Mouse (Mus musculus) ES-E14 (cell line): Measurements from ENCODE around the gene Afap1. TPM values are rescaled to one million over a fixed set of nuclear protein-coding genes. Genes with fewer than 3 reads are reported as not detected.

Experiments used
- DNase-seq: peaks from one replicate; pipeline ENCODE4 v3.0.0-alpha.2; 2013; ENCODE audit warnings: low read depth, low spot score
- H3K27ac ChIP-seq: 2 replicates; pipeline ENCODE4 v1.5.1; 2012; ENCODE audit warnings: low read depth, mild to moderate bottlenecking, low read length, moderate library complexity, mixed read lengths; ENCODE audit not compliant: poor library complexity, insufficient read depth, severe bottlenecking
- H3K36me3 ChIP-seq: 2 replicates; pipeline ENCODE4 v1.6.1; 2012; ENCODE audit warnings: mild to moderate bottlenecking, low read length, moderate library complexity, mixed read lengths; ENCODE audit not compliant: control insufficient read depth, poor library complexity, insufficient read depth, severe bottlenecking
- H3K4me1 ChIP-seq, 2 experiments: fragments of 150-350 bp in 1 of 2; sonication (generic) in 1 of 2; 2 replicates each; pipeline ENCODE4 v1.6.1; 2012; ENCODE audit warnings: low read length in 2 of 2, mild to moderate bottlenecking in 1 of 2, mixed read lengths in 1 of 2; ENCODE audit not compliant: control insufficient read depth in 2 of 2, insufficient read depth in 2 of 2, poor library complexity in 1 of 2
- H3K4me3 ChIP-seq, 2 experiments: fragments of 150-350 bp in 1 of 2; sonication (generic) in 1 of 2; 2 replicates each; pipeline ENCODE4 v1.5.1; 2012; ENCODE audit warnings: low read length in 2 of 2, low read depth in 1 of 2, mild to moderate bottlenecking in 1 of 2, mixed read lengths in 1 of 2; ENCODE audit not compliant: insufficient read depth in 1 of 2, poor library complexity in 1 of 2, severe bottlenecking in 1 of 2
- H3K9ac ChIP-seq: 2 replicates; pipeline ENCODE4 v1.6.1; 2012; ENCODE audit warnings: low read depth, mild to moderate bottlenecking, low read length, mixed read lengths; ENCODE audit not compliant: poor library complexity, insufficient read depth, severe bottlenecking
- H3K9me3 ChIP-seq: fragments of 150-350 bp; sonication (generic); 2 replicates; pipeline ENCODE4 v1.6.1; 2012; ENCODE audit warnings: low read depth, mild to moderate bottlenecking, low read length; ENCODE audit not compliant: control insufficient read depth, insufficient read depth
- CHD2 ChIP-seq: IDR thresholded peaks from 2 replicates; pipeline ENCODE4 v1.6.1; 2014; ENCODE audit warnings: mild to moderate bottlenecking, low read depth, low read length, inconsistent platforms
- HCFC1 ChIP-seq: IDR thresholded peaks from 2 replicates; pipeline ENCODE4 v1.6.1; 2012; ENCODE audit warnings: low read length, inconsistent platforms, borderline replicate concordance; ENCODE audit not compliant: insufficient read depth
- MAFK ChIP-seq: IDR thresholded peaks from 2 replicates; pipeline ENCODE4 v1.6.1; 2014; ENCODE audit warnings: mild to moderate bottlenecking, low read depth, low read length, inconsistent platforms; ENCODE audit not compliant: insufficient read depth
- ZC3H11A ChIP-seq: IDR thresholded peaks from 2 replicates; pipeline ENCODE4 v1.6.1; 2012; ENCODE audit warnings: low read depth, mild to moderate bottlenecking, inconsistent platforms, low read length, borderline replicate concordance
- ZNF384 ChIP-seq: IDR thresholded peaks from 2 replicates; pipeline ENCODE4 v1.6.1; 2012; ENCODE audit warnings: low read depth, low read length, inconsistent platforms
- in situ Hi-C, 2 experiments: fragments of 600-800 bp; cut with MboI; formaldehyde crosslinking; loops; one replicate each; pipeline ENCODE4 v1.15.1; 2025; ENCODE audit warnings: low sequenced_read_pairs in 2 of 2, inconsistent platforms in 1 of 2; ENCODE audit not compliant: unreplicated experiment in 2 of 2
- total RNA-seq: library from RNA; depleted of rRNA; stranded (reverse); fragments of 300-350 nt; gene quantifications from 2 replicates; pipeline ENCODE4 v1.2.3, GENCODE M21; 2012

Gene Afap1
- total RNA-seq, 1 experiment, result 13.7 TPM

GRCm38 (mm10) chr5:35905283-35905682, 12.2 kb downstream of the Afap1 start:
- H3K27ac ChIP-seq, result no peak overlapping the region

GRCm38 (mm10) chr5:35907090-35907489, 14.0 kb downstream of the Afap1 start:
- in situ Hi-C loops, result no loop called here
- Histone ChIP-seq H3K4me3 (no peak overlapping the region), H3K4me1 (0 out of 4 replicates have a peak, but pooled peaks cover 0 to 1% of the 10 kb centered on the region in 2 experiments), H3K9me3 (no peaks in the 10 kb centered on the region), H3K27ac (no peak overlapping the region), H3K9ac (no peak overlapping the region), H3K36me3 (no peaks in the 10 kb centered on the region)
- TF ChIP-seq CHD2 (no peak), MAFK (no peak), HCFC1 (no peak), ZNF384 (no peak), ZC3H11A (no peak)
- DNase-seq, result no peak

More at GRCm38 (mm10) chr5:35905283-35905682, 12.2 kb downstream of the Afap1 start:
- in situ Hi-C loops, result no loop called here
- Histone ChIP-seq H3K9me3 (no peaks in the 10 kb centered on the region), H3K9ac (no peak overlapping the region), H3K4me1 (peaks cover 0 to 7% of the 10 kb centered on the region in 2 experiments; a peak in 2 of 4 replicates), H3K4me3 (no peak overlapping the region), H3K36me3 (no peaks in the 10 kb centered on the region)
- TF ChIP-seq HCFC1 (no peak), CHD2 (no peak), MAFK (no peak), ZC3H11A (no peak), ZNF384 (no peak)
- no peak for DNase-seq

GRCm38 (mm10) chr5:35907633-35908426, 14.7 kb downstream of the Afap1 start:
- Histone ChIP-seq H3K9me3 (no peaks in the 10 kb centered on the region), H3K36me3 (no peaks in the 10 kb centered on the region), H3K27ac (no peak overlapping the region), H3K9ac (no peak overlapping the region), H3K4me1 (0 out of 4 replicates have a peak, but pooled peaks cover 0 to 1% of the 10 kb centered on the region in 2 experiments), H3K4me3 (no peak overlapping the region)
- TF ChIP-seq CHD2 (no peak), ZC3H11A (no peak), ZNF384 (no peak)
- in situ Hi-C loops, result no loop called here
- no peak for DNase-seq

DNA sequence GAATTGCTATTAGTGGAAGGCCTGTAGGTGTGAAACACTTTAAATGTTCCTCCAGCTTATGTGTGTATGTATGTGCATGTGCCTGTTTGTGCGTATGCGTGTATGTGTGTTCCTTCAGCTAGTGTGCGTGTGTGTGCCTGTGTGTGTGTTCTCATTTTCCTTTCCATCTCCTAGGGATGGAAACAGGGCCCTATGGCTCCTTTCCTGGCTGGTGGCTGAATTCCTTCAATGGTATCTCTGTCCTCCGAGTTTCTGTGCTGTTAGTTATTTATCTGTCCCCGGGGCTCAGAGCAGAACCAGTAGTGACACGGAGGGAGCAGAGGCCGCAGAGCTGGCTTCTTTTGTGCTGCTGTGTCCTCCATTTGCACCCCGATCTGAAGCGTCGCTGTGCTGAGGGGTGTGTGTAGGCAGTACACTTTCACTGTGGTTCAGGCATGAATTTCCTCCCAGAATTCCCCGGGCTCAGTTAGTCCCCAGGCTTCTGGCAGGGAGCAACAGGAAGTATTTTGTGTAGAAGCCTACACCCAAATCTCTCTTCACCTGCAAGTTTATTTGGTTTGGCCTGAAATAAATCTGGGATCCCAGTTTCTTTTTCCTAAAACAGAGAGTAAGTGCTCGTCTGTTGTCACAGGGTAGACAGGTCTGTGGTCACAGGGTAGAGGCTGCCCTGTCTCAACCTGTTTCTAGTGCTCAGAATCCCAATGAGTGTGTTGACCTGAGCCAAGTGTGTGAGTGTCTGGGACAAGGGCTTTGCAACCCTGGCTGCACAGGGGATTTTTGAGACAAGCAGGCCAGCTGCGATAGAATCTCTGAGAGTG, 15.7 kb downstream of the Afap1 start:
- no peak for TF ChIP-seq HCFC1
- TF ChIP-seq ZNF384, result no peak
- TF ChIP-seq CHD2, result no peak
- TF ChIP-seq MAFK, result no peak
- TF ChIP-seq ZC3H11A, result no peak
- peaks cover 0 to 3% of the 10 kb centered on the region in 2 experiments; a peak in 1 of 4 replicates for H3K4me1 ChIP-seq

More for the DNA sequence above, 15.7 kb downstream of the Afap1 start:
- no peak overlapping the region for H3K27ac ChIP-seq
- peak overlapping the region; percentile 17; the same call in 1 of the 2 replicates for H3K9ac ChIP-seq
- DNase-seq, result no peak
- no peaks in the 10 kb centered on the region for H3K9me3 ChIP-seq
- in situ Hi-C loops, result no loop called here
- no peak overlapping the region for H3K4me3 ChIP-seq
- no peaks in the 10 kb centered on the region for H3K36me3 ChIP-seq
